Mouse (Mus musculus) limb, embryonic 10.5 days (tissue): Measurements from ENCODE around the gene Mbtps1. TPM values are rescaled to one million over a fixed set of nuclear protein-coding genes. Genes with fewer than 3 reads are reported as not detected.

Experiments
- DNase-seq: peaks from one replicate; pipeline ENCODE4 v3.0.0-alpha.2; 2017; ENCODE audit warnings: low spot score
- H3K27ac ChIP-seq: fragments of 300-500 bp; sonication (generic); 2 replicates; pipeline ENCODE4 v1.5.1; 2016; ENCODE audit warnings: mild to moderate bottlenecking
- H3K27me3 ChIP-seq: fragments of 300-500 bp; sonication (generic); 2 replicates; pipeline ENCODE4 v1.6.1; 2016; ENCODE audit warnings: low read depth, mild to moderate bottlenecking; ENCODE audit not compliant: poor library complexity, severe bottlenecking
- H3K36me3 ChIP-seq: fragments of 300-500 bp; sonication (generic); 2 replicates; pipeline ENCODE4 v1.6.1; 2016; ENCODE audit warnings: mild to moderate bottlenecking, moderate library complexity
- H3K4me1 ChIP-seq: fragments of 300-500 bp; sonication (generic); 2 replicates; pipeline ENCODE4 v1.6.1; 2016
- H3K4me3 ChIP-seq: fragments of 300-500 bp; sonication (generic); 2 replicates; pipeline ENCODE4 v1.5.1; 2016; ENCODE audit warnings: mild to moderate bottlenecking, moderate library complexity
- H3K9me3 ChIP-seq: fragments of 300-500 bp; sonication (generic); replicated peaks from 2 replicates; pipeline ENCODE4 v1.6.1; 2016; ENCODE audit warnings: mild to moderate bottlenecking
- WGBS: fragments of 180-500 bp; shearing (Covaris S2); methylation state at CpG from one replicate; pipeline ENCODE4 v1.1.7; 2016; 5-methylcytosine and 5-hydroxymethylcytosine counted together
- polyA plus RNA-seq: library from polyadenylated mRNA; unstranded; fragments of >200 nt; fragmentation: Nextera tagmentation; extraction: Ambion mirVana; gene quantifications from 2 replicates; pipeline ENCODE4 v1.2.1, GENCODE M21; 2016

Gene Mbtps1
- polyA plus RNA-seq, 1 experiment from 2014 or later: 129 TPM

- H3K4me1 ChIP-seq: no peaks in the 10 kb centered on the region
- peaks cover 98% of the 10 kb centered on the region for H3K36me3 ChIP-seq
- no peak overlapping the region for H3K27ac ChIP-seq
- WGBS: 94% methylated on average over 7 of the region's 7 CpGs
- DNase-seq: no peak
- no peak overlapping the region for H3K4me3 ChIP-seq
- H3K27me3 ChIP-seq: no peaks in the 10 kb centered on the region
- no peaks in the 10 kb centered on the region for H3K9me3 ChIP-seq
Observed at GRCm38 (mm10) chr8:119511722-119512121, 46.8 kb downstream of the Mbtps1 start.

GRCm38 (mm10) chr8:119510471-119510870 is 48.1 kb downstream of the Mbtps1 start:
- H3K4me1 ChIP-seq: peaks cover 4% of the 10 kb centered on the region; the same call in 1 of the 2 replicates
- no peaks in the 10 kb centered on the region for H3K9me3 ChIP-seq
- no peaks in the 10 kb centered on the region for H3K27me3 ChIP-seq
- H3K36me3 ChIP-seq: peaks cover 98% of the 10 kb centered on the region
- no peak for DNase-seq
- no peak overlapping the region for H3K4me3 ChIP-seq
- WGBS: 93% methylated on average over 9 of the region's 9 CpGs
- no peak overlapping the region for H3K27ac ChIP-seq

- WGBS: 81% methylated on average over 8 of the region's 8 CpGs
- Histone ChIP-seq H3K27ac (no peak overlapping the region), H3K9me3 (no peaks in the 10 kb centered on the region), H3K36me3 (peaks cover 58% of the 10 kb centered on the region), H3K27me3 (peaks cover 4% of the 10 kb centered on the region; the same call in 1 of the 2 replicates), H3K4me1 (peaks cover 44% of the 10 kb centered on the region), H3K4me3 (no peak overlapping the region)
- no peak for DNase-seq
Observed at GRCm38 (mm10) chr8:119506106-119506505, 52.4 kb downstream of the Mbtps1 start.

- H3K4me3 ChIP-seq: no peak overlapping the region
- DNase-seq: no peak
- WGBS: 56% methylated on average over 9 of the region's 9 CpGs
- H3K27me3 ChIP-seq: peaks cover 8% of the 10 kb centered on the region; the same call in 1 of the 2 replicates
- H3K36me3 ChIP-seq: peaks cover 52% of the 10 kb centered on the region
- no peak overlapping the region for H3K27ac ChIP-seq
- no peaks in the 10 kb centered on the region for H3K9me3 ChIP-seq
- H3K4me1 ChIP-seq: peaks cover 50% of the 10 kb centered on the region
Observed at GRCm38 (mm10) chr8:119505488-119505887, 53.0 kb downstream of the Mbtps1 start.

GRCm38 (mm10) chr8:119503191-119503767 is 55.3 kb downstream of the Mbtps1 start:
- Histone ChIP-seq H3K9me3 (no peaks in the 10 kb centered on the region), H3K4me3 (no peak overlapping the region), H3K36me3 (peaks cover 30% of the 10 kb centered on the region), H3K27ac (peak overlapping the region; percentile 74; the same call in 1 of the 2 replicates), H3K27me3 (peaks cover 8% of the 10 kb centered on the region; the same call in 1 of the 2 replicates), H3K4me1 (peaks cover 62% of the 10 kb centered on the region)
- 21% methylated on average over 10 of the region's 10 CpGs for WGBS
- DNase-seq: no peak

GRCm38 (mm10) chr8:119502111-119502510 is 56.4 kb downstream of the Mbtps1 start:
- Histone ChIP-seq H3K4me3 (no peak overlapping the region), H3K9me3 (no peaks in the 10 kb centered on the region), H3K36me3 (peaks cover 19% of the 10 kb centered on the region), H3K27me3 (peaks cover 10% of the 10 kb centered on the region; the same call in 1 of the 2 replicates), H3K4me1 (peaks cover 72% of the 10 kb centered on the region), H3K27ac (peak overlapping the region; percentile 74)
- WGBS: 33% methylated on average over 4 of the region's 4 CpGs
- no peak for DNase-seq

- Histone ChIP-seq H3K4me3 (no peak within 1 kb of the TSS), H3K4me1 (peaks cover 78% of the 10 kb centered on the region), H3K27ac (peak within 1 kb of the TSS; percentile 74), H3K36me3 (peaks cover 15% of the 10 kb centered on the region), H3K27me3 (peaks cover 11% of the 10 kb centered on the region; the same call in 1 of the 2 replicates), H3K9me3 (no peaks in the 10 kb centered on the region)
- DNase-seq: no peak
- 13% methylated on average over 5 of the region's 5 CpGs for WGBS
Observed at GRCm38 (mm10) chr8:119501598-119501997, 56.9 kb downstream of the Mbtps1 start, which contains the start of gene Slc38a8. Gene Slc38a8, minus strand, starts transcription at chr8:119501698.

GRCm38 (mm10) chr8:119499836-119500235 is 58.7 kb downstream of the Mbtps1 start:
- no peaks in the 10 kb centered on the region; the same call in 1 of the 2 replicates for H3K36me3 ChIP-seq
- H3K27me3 ChIP-seq: peaks cover 11% of the 10 kb centered on the region; the same call in 1 of the 2 replicates
- H3K4me3 ChIP-seq: no peak overlapping the region
- H3K27ac ChIP-seq: 0 out of 2 replicates have a peak overlapping the region, but pooled peaks have one; percentile 16
- no peaks in the 10 kb centered on the region for H3K9me3 ChIP-seq
- WGBS: 84% methylated on average over 2 of the region's 2 CpGs
- no peak for DNase-seq
- peaks cover 75% of the 10 kb centered on the region for H3K4me1 ChIP-seq

- 24% methylated on average over 6 of the region's 6 CpGs for WGBS
- Histone ChIP-seq H3K27me3 (peaks cover 14% of the 10 kb centered on the region; the same call in 1 of the 2 replicates), H3K36me3 (no peaks in the 10 kb centered on the region), H3K4me3 (no peak overlapping the region), H3K4me1 (peaks cover 51% of the 10 kb centered on the region), H3K9me3 (no peaks in the 10 kb centered on the region), H3K27ac (peak overlapping the region; percentile 25; the same call in 1 of the 2 replicates)
- peak; percentile 46 for DNase-seq
Observed at GRCm38 (mm10) chr8:119496848-119497247, 61.7 kb downstream of the Mbtps1 start.

GRCm38 (mm10) chr8:119487093-119487492 is 71.4 kb downstream of the Mbtps1 start:
- H3K27ac ChIP-seq: no peak overlapping the region
- H3K36me3 ChIP-seq: no peaks in the 10 kb centered on the region
- DNase-seq: no peak
- peaks cover 11% of the 10 kb centered on the region; the same call in 1 of the 2 replicates for H3K27me3 ChIP-seq
- no peaks in the 10 kb centered on the region for H3K9me3 ChIP-seq
- H3K4me3 ChIP-seq: no peak overlapping the region
- 84% methylated on average over 7 of the region's 7 CpGs for WGBS
- peaks cover 22% of the 10 kb centered on the region for H3K4me1 ChIP-seq

GRCm38 (mm10) chr8:119484145-119484896 is 74.2 kb downstream of the Mbtps1 start:
- H3K4me1 ChIP-seq: 0 out of 2 replicates have a peak, but pooled peaks cover 3% of the 10 kb centered on the region
- WGBS: 84% methylated on average over 11 of the region's 11 CpGs
- no peaks in the 10 kb centered on the region for H3K36me3 ChIP-seq
- H3K27me3 ChIP-seq: no peaks in the 10 kb centered on the region
- no peak overlapping the region for H3K27ac ChIP-seq
- no peak overlapping the region for H3K4me3 ChIP-seq
- DNase-seq: no peak
- no peaks in the 10 kb centered on the region for H3K9me3 ChIP-seq

GRCm38 (mm10) chr8:119478684-119479083 is 79.9 kb downstream of the Mbtps1 start:
- no peak overlapping the region for H3K4me3 ChIP-seq
- H3K4me1 ChIP-seq: peaks cover 4% of the 10 kb centered on the region; the same call in 1 of the 2 replicates
- DNase-seq: no peak
- no peaks in the 10 kb centered on the region for H3K36me3 ChIP-seq
- no peak overlapping the region for H3K27ac ChIP-seq
- no peaks in the 10 kb centered on the region for H3K9me3 ChIP-seq
- 18% methylated on average over 5 of the region's 5 CpGs for WGBS
- H3K27me3 ChIP-seq: no peaks in the 10 kb centered on the region

GRCm38 (mm10) chr8:119468091-119468490 is 90.4 kb downstream of the Mbtps1 start:
- WGBS: 93% methylated on average over 8 of the region's 8 CpGs
- H3K36me3 ChIP-seq: no peaks in the 10 kb centered on the region
- no peaks in the 10 kb centered on the region for H3K9me3 ChIP-seq
- H3K4me1 ChIP-seq: peaks cover 22% of the 10 kb centered on the region
- H3K27ac ChIP-seq: no peak overlapping the region
- no peak overlapping the region for H3K4me3 ChIP-seq
- peaks cover 44% of the 10 kb centered on the region for H3K27me3 ChIP-seq
- DNase-seq: no peak
